ENCODE assay signal across 35 mouse cellular contexts in the genomic region with DNA sequence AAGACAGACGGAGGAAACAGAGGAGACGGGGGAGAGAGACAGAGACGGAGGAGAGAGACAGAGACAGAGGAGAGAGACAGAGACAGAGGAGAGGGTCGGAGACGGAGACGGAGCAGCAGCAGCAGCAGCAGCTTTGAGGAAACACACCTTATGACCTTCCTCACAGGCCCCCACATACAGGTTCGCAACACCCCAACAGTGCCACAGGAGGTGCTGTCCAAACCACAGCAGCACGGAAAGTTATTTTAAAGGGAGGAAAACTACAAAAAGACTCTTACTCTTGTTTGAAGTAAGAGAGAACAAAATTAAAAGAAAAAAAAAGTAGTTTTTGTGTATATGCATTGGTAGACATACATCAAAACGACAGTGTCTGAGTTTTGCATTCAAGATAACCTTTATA. TPM values are rescaled to one million over a fixed set of nuclear protein-coding genes. Genes with fewer than 3 reads are reported as not detected.
A peak's percentile ranks its signal among the peaks of the same experiment; 100 is the strongest.
DNase-seq lines count a peak whose midpoint lies in the region; ATAC-seq and TF ChIP-seq lines count a peak whose summit lies in the region.
"Had no signal": no experiment of that assay in that cellular context is flagged by ENCODE, and none has a peak within 500 bp of the region (broad histone marks: within the 10 kb centered on the region; RNA-seq: fewer than 3 reads in every experiment).

No protein-coding gene starts in this region.

- 56% methylated on average over 9 of the region's 9 CpGs for WGBS in thymus, adult 2 months
- 89% methylated on average over 9 of the region's 9 CpGs for WGBS in forebrain, embryonic 12.5 days

- no peak for TF ChIP-seq POLR2A in thymus, adult 2 months (IDR thresholded peaks at IDR 0.05; ENCODE audit: control insufficient read depth, extremely low read depth, insufficient read depth, low read length, poor library complexity)

- H3K9me3 ChIP-seq in forebrain, embryonic 12.5 days: no peaks in the 10 kb centered on the region
- H3K9me3 ChIP-seq: embryonic facial prominence, embryonic 10.5 days; embryonic facial prominence, embryonic 13.5 days; forebrain, embryonic 13.5 days; G1E; heart, embryonic 10.5 days; intestine, embryonic 15.5 days had no signal

- TF ChIP-seq CTCF in thymus, adult 2 months (IDR thresholded peaks at IDR 0.05; ENCODE audit: borderline replicate concordance, control insufficient read depth, extremely low read depth, insufficient read depth, low read length, poor library complexity): no peak

- H3K9ac ChIP-seq in forebrain, embryonic 12.5 days: no peak overlapping the region
- H3K9ac ChIP-seq: embryonic facial prominence, embryonic 13.5 days; forebrain, embryonic 13.5 days; heart, embryonic 13.5 days; hindbrain, embryonic 14.5 days; intestine, embryonic 15.5 days had no signal

- H3K4me3 ChIP-seq in thymus, adult 2 months (ENCODE audit: control insufficient read depth, insufficient read depth, low read length): no peak overlapping the region
- H3K4me3 ChIP-seq in forebrain, embryonic 12.5 days (replicated peaks): no peak overlapping the region
- H3K4me3 ChIP-seq: embryonic facial prominence, embryonic 10.5 days; embryonic facial prominence, embryonic 13.5 days; erythroblast, embryonic 14.5 days; forebrain, embryonic 13.5 days; heart, embryonic 10.5 days; heart, embryonic 13.5 days; intestine, embryonic 15.5 days had no signal

- H3K36me3 ChIP-seq in thymus, adult 2 months (ENCODE audit: control insufficient read depth, insufficient read depth, low read length): no peaks in the 10 kb centered on the region
- no peaks in the 10 kb centered on the region for H3K36me3 ChIP-seq in forebrain, embryonic 12.5 days (replicated peaks)
- H3K36me3 ChIP-seq: embryonic facial prominence, embryonic 10.5 days; embryonic facial prominence, embryonic 13.5 days; G1E; heart, embryonic 10.5 days; heart, embryonic 13.5 days; intestine, embryonic 15.5 days had no signal

- no peak overlapping the region for H3K27ac ChIP-seq in thymus, adult 2 months (ENCODE audit: control insufficient read depth, insufficient read depth, low read length)
- no peak overlapping the region for H3K27ac ChIP-seq in forebrain, embryonic 12.5 days
- H3K27ac ChIP-seq: embryonic facial prominence, embryonic 10.5 days; embryonic facial prominence, embryonic 13.5 days; forebrain, embryonic 13.5 days; heart, embryonic 10.5 days; heart, embryonic 13.5 days; hindbrain, embryonic 14.5 days; hindbrain, postnatal 0 days; intestine, embryonic 15.5 days had no signal

- peak; percentile 50 for ATAC-seq in activated CD4-positive, CD25-positive, alpha-beta regulatory T cell, adult 4 months
- ATAC-seq in forebrain, embryonic 12.5 days (ENCODE audit: low FRiP score): no peak
- ATAC-seq: forebrain, embryonic 13.5 days; forebrain, embryonic 16.5 days; hindbrain, postnatal 0 days; intestine, embryonic 15.5 days had no signal

- H3K27me3 ChIP-seq in thymus, adult 2 months (ENCODE audit: control insufficient read depth, insufficient read depth, low read length): no peaks in the 10 kb centered on the region
- no peaks in the 10 kb centered on the region for H3K27me3 ChIP-seq in forebrain, embryonic 12.5 days
- H3K27me3 ChIP-seq: CH12.LX; embryonic facial prominence, embryonic 13.5 days; forebrain, embryonic 13.5 days; heart, embryonic 13.5 days; intestine, embryonic 15.5 days had no signal

- H3K4me1 ChIP-seq in thymus, adult 2 months (replicated peaks; ENCODE audit: control insufficient read depth, insufficient read depth, low read length): peaks cover 6% of the 10 kb centered on the region; the same call in 1 of the 2 replicates
- no peaks in the 10 kb centered on the region for H3K4me1 ChIP-seq in forebrain, embryonic 12.5 days
- H3K4me1 ChIP-seq: embryonic facial prominence, embryonic 10.5 days; intestine, embryonic 15.5 days had no signal

- DNase-seq in thymus, postnatal 0 days (ENCODE audit: low spot score): peak; percentile 31
- DNase-seq in thymus, adult 2 months: no peak
- DNase-seq in CD4-positive, CD25-positive, alpha-beta regulatory T cell, adult 2 months (ENCODE audit: low read depth, low spot score): peak; percentile 59
- DNase-seq in naive thymus-derived CD4-positive, alpha-beta T cell, adult 2 months (ENCODE audit: low read depth): peak; percentile 61
- no peak for DNase-seq in heart, adult 18-20 months
- DNase-seq: adrenal gland, adult 8-10 months; adrenal gland, postnatal 25 days; B cell, adult 2 months; cerebellum, adult 11-12 months; cerebellum, adult 8-10 months; cerebellum, postnatal 36 days; embryo, embryonic 11 days; gastrocnemius, postnatal 10 days; gastrocnemius, postnatal 36 days; heart, postnatal 14 days; heart, postnatal 4 days had no signal

- no peak overlapping the region for H3K4me2 ChIP-seq in forebrain, embryonic 12.5 days
- H3K4me2 ChIP-seq: embryonic facial prominence, embryonic 13.5 days; forebrain, embryonic 13.5 days; heart, embryonic 13.5 days; hindbrain, embryonic 14.5 days; intestine, embryonic 15.5 days had no signal

RNA-seq across cellular contexts. Expression of gene Mcu, which starts 27.2 kb away (rescaled TPM):
- 26.6 and 29.3 TPM in 2 replicates for polyA plus RNA-seq in thymus, postnatal 0 days (2015; fragmentation: Nextera tagmentation; extraction: Ambion mirVana)
- polyA plus RNA-seq in thymus, adult 2 months (2012; rRNA removed): 18.2 and 23.1 TPM in 2 replicates
- polyA plus RNA-seq in activated CD4-positive, CD25-positive, alpha-beta regulatory T cell, adult 4 months (2017; shearing (Covaris generic)): 10 to 100 TPM; 23.2 to 30.5 TPM
- total RNA-seq in heart, adult 18-20 months (2021): 10 to 100 TPM; 21.3 to 22.6 TPM
- polyA plus RNA-seq in forebrain, embryonic 12.5 days (2016; fragmentation: Nextera tagmentation; extraction: Ambion mirVana): 16.1 and 17.7 TPM in 2 replicates

RNA-seq across cellular contexts. Expression of gene Gm10322, which starts 27.8 kb away (rescaled TPM):
- not detected in 2 replicates for polyA plus RNA-seq in thymus, postnatal 0 days (2015; fragmentation: Nextera tagmentation; extraction: Ambion mirVana)
- 1.5 TPM in 1 of 2 replicates, not detected in the other for polyA plus RNA-seq in thymus, adult 2 months (2012; rRNA removed)
- polyA plus RNA-seq in activated CD4-positive, CD25-positive, alpha-beta regulatory T cell, adult 4 months (2017; shearing (Covaris generic)): not detected
- not detected for total RNA-seq in heart, adult 18-20 months (2021)
- not detected in 2 replicates for polyA plus RNA-seq in forebrain, embryonic 12.5 days (2016; fragmentation: Nextera tagmentation; extraction: Ambion mirVana)
- total RNA-seq: adrenal gland, adult 8-10 months; adrenal gland, postnatal 25 days; CH12.LX; G1E; gastrocnemius, adult 18-20 months; gastrocnemius, postnatal 10 days; gastrocnemius, postnatal 36 days; heart, postnatal 14 days; heart, postnatal 4 days; hindbrain, postnatal 0 days had no signal
- polyA plus RNA-seq: brain, embryonic 14.5 days; cortical plate, adult 2 months; embryonic facial prominence, embryonic 10.5 days; embryonic facial prominence, embryonic 13.5 days; erythroblast, embryonic 14.5 days; forebrain, embryonic 13.5 days; forebrain, embryonic 16.5 days; G1E; heart, embryonic 10.5 days; heart, embryonic 13.5 days; heart, embryonic 16.5 days; hindbrain, embryonic 11.5 days; hindbrain, embryonic 14.5 days; hindbrain, postnatal 0 days; intestine, embryonic 15.5 days had no signal

RNA-seq across cellular contexts. Expression of gene Micu1, which starts 58.6 kb away (rescaled TPM):
- polyA plus RNA-seq in thymus, postnatal 0 days (2015; fragmentation: Nextera tagmentation; extraction: Ambion mirVana): 49.8 and 56.0 TPM in 2 replicates
- 53.8 and 57.5 TPM in 2 replicates for polyA plus RNA-seq in thymus, adult 2 months (2012; rRNA removed)
- 10 to 100 TPM; 37.4 to 44.5 TPM for polyA plus RNA-seq in activated CD4-positive, CD25-positive, alpha-beta regulatory T cell, adult 4 months (2017; shearing (Covaris generic))
- 10 to 100 TPM; 24.3 to 25.8 TPM for total RNA-seq in heart, adult 18-20 months (2021)
- 67.8 and 72.3 TPM in 2 replicates for polyA plus RNA-seq in forebrain, embryonic 12.5 days (2016; fragmentation: Nextera tagmentation; extraction: Ambion mirVana)

Comparison
In these comparisons a context has a peak if more than half of its experiments do, and no peak if none do; other contexts are left out.
1. DNase-seq: peak in thymus, postnatal 0 days (single experiment), CD4-positive, CD25-positive, alpha-beta regulatory T cell, adult 2 months (single experiment) and naive thymus-derived CD4-positive, alpha-beta T cell, adult 2 months (single experiment); none in thymus, adult 2 months (single experiment) and heart, adult 18-20 months (0 of 2).